Comparison of ENCODE assay signal across 16 mouse cellular contexts in genomic region chr10:108361419-108362155, GRCm38 (mm10). TPM values are rescaled to one million over a fixed set of nuclear protein-coding genes. Genes with fewer than 3 reads are reported as not detected.
DNase-seq lines count a peak whose midpoint lies in the region; ATAC-seq and TF ChIP-seq lines count a peak whose summit lies in the region.
"Had no signal": no experiment of that assay in that cellular context is flagged by ENCODE, and none has a peak within 500 bp of the region (broad histone marks: within the 10 kb centered on the region; RNA-seq: fewer than 3 reads in every experiment).

No protein-coding gene starts in this region.

- ATAC-seq in kidney, embryonic 14.5 days (ENCODE audit: low FRiP score, low TSS enrichment) = no peak
- ATAC-seq: intestine, embryonic 15.5 days; liver, postnatal 0 days; midbrain, embryonic 13.5 days had no signal

- no peak overlapping the region for H3K4me2 ChIP-seq in kidney, embryonic 14.5 days (replicated peaks; ENCODE audit: low read depth, low read length)
- H3K4me2 ChIP-seq: hindbrain, embryonic 12.5 days; intestine, embryonic 15.5 days; limb, embryonic 13.5 days; midbrain, embryonic 13.5 days had no signal

- no peak overlapping the region for H3K4me3 ChIP-seq in kidney, adult 2 months (ENCODE audit: insufficient read depth, low read depth, low read length)
- no peak overlapping the region for H3K4me3 ChIP-seq in kidney, embryonic 14.5 days (ENCODE audit: low read length)
- H3K4me3 ChIP-seq: gastrocnemius, adult 2 months; hindbrain, embryonic 12.5 days; intestine, embryonic 15.5 days; left cerebral cortex, adult 2 months; limb, embryonic 13.5 days; midbrain, embryonic 13.5 days had no signal

- H3K9ac ChIP-seq in kidney, embryonic 14.5 days (ENCODE audit: low read depth, low read length) = no peak overlapping the region
- H3K9ac ChIP-seq: hindbrain, embryonic 12.5 days; intestine, embryonic 15.5 days; limb, embryonic 13.5 days; liver, postnatal 0 days; midbrain, embryonic 13.5 days had no signal

- H3K36me3 ChIP-seq in kidney, adult 2 months (ENCODE audit: control insufficient read depth, insufficient read depth, low read length) = no peaks in the 10 kb centered on the region
- H3K36me3 ChIP-seq in kidney, embryonic 14.5 days (ENCODE audit: control insufficient read depth, insufficient read depth, low read length) = peaks cover 9% of the 10 kb centered on the region; the same call in 1 of the 2 replicates
- H3K36me3 ChIP-seq: hindbrain, embryonic 12.5 days; midbrain, embryonic 13.5 days had no signal

- peaks cover 26% of the 10 kb centered on the region for H3K4me1 ChIP-seq in kidney, adult 2 months (ENCODE audit: control insufficient read depth, insufficient read depth, low read length)
- H3K4me1 ChIP-seq in kidney, embryonic 14.5 days (ENCODE audit: control insufficient read depth, insufficient read depth, low read length) = peaks cover 12% of the 10 kb centered on the region
- H3K4me1 ChIP-seq: limb, embryonic 13.5 days had no signal

- TF ChIP-seq CTCF in kidney, adult 2 months (conservative IDR thresholded peaks at IDR 0.05; ENCODE audit: insufficient read depth, insufficient read length, low read depth, low read length) = no peak
- no peak for TF ChIP-seq CTCF in brain, embryonic 14.5 days (IDR thresholded peaks at IDR 0.05; ENCODE audit: borderline replicate concordance, extremely low read depth, insufficient read depth, insufficient read length)

- no peaks in the 10 kb centered on the region for H3K27me3 ChIP-seq in kidney, adult 2 months (replicated peaks; ENCODE audit: control insufficient read depth, insufficient read depth, low read length)
- H3K27me3 ChIP-seq in kidney, embryonic 14.5 days (ENCODE audit: control insufficient read depth, insufficient read depth, low read length) = no peaks in the 10 kb centered on the region
- H3K27me3 ChIP-seq: hindbrain, embryonic 12.5 days; intestine, embryonic 15.5 days; limb, embryonic 13.5 days; midbrain, embryonic 13.5 days had no signal

- no peak for TF ChIP-seq POLR2A in kidney, adult 2 months (IDR thresholded peaks at IDR 0.05; ENCODE audit: low read depth, low read length)
- no peak for TF ChIP-seq POLR2A in brain, embryonic 14.5 days (IDR thresholded peaks at IDR 0.05; ENCODE audit: borderline replicate concordance, extremely low read depth, insufficient read depth, insufficient read length, poor library complexity, severe bottlenecking)

- peaks cover 5% of the 10 kb centered on the region; the same call in 1 of the 2 replicates for H3K9me3 ChIP-seq in kidney, embryonic 14.5 days (ENCODE audit: control insufficient read depth, low read length)
- H3K9me3 ChIP-seq: intestine, embryonic 15.5 days had no signal

- H3K27ac ChIP-seq in kidney, adult 2 months (ENCODE audit: insufficient read depth, low read depth, low read length) = peak overlapping the region; percentile 57
- H3K27ac ChIP-seq in kidney, embryonic 14.5 days (ENCODE audit: low read depth, low read length) = no peak overlapping the region
- H3K27ac ChIP-seq: gastrocnemius, adult 2 months; hindbrain, embryonic 12.5 days; intestine, embryonic 15.5 days; left cerebral cortex, adult 2 months; limb, embryonic 13.5 days; midbrain, embryonic 13.5 days had no signal

- DNase-seq in kidney, adult 2 months = peak; percentile 57
- peak; percentile 10 for DNase-seq in MEL-GATA-1-ER (ENCODE audit: extremely low read depth, low read depth)
- DNase-seq in brain, embryonic 14.5 days (ENCODE audit: low read depth) = peak; percentile 82
- peak; percentile 47 for DNase-seq in kidney, postnatal 10 days
- no peak for DNase-seq in adipocyte (ENCODE audit: low spot score)
- no peak for DNase-seq in gastrocnemius, adult 18-20 months (ENCODE audit: low spot score)
- DNase-seq: adrenal gland, postnatal 25 days; cerebellum, adult 9-11 months; gastrocnemius, adult 2 months; liver, postnatal 0 days had no signal

- WGBS in kidney, adult 2 months = 17% methylated on average over 9 of the region's 9 CpGs
- WGBS in kidney, embryonic 14.5 days = 48% methylated on average over 9 of the region's 9 CpGs

RNA-seq across cellular contexts. Expression of gene Pawr, which starts 29.7 kb away (rescaled TPM):
- 17.9 and 19.0 TPM in 2 replicates for polyA plus RNA-seq in kidney, adult 2 months (2012; rRNA removed)
- polyA plus RNA-seq in kidney, embryonic 14.5 days (2014; fragmentation: Nextera tagmentation; extraction: Ambion mirVana) = 25.3 and 26.4 TPM in 2 replicates
- 3.8 and 4.7 TPM in 2 replicates for polyA plus RNA-seq in brain, embryonic 14.5 days (2012; rRNA removed)
- total RNA-seq in gastrocnemius, adult 18-20 months (2021) = 1 to 10 TPM; 1.1 TPM

Comparison
In these comparisons a context has a peak if more than half of its experiments do, and no peak if none do; other contexts are left out.
1. DNase-seq: peak in kidney, adult 2 months (single experiment), MEL-GATA-1-ER (single experiment), brain, embryonic 14.5 days (single experiment) and kidney, postnatal 10 days (single experiment); none in adipocyte (single experiment) and gastrocnemius, adult 18-20 months (single experiment).